Mouse (Mus musculus) embryonic facial prominence, embryonic 15.5 days (tissue): ENCODE results near the gene Tmem127. TPM values are rescaled to one million over a fixed set of nuclear protein-coding genes. Genes with fewer than 3 reads are reported as not detected.
A peak's percentile ranks its signal among the peaks of the same experiment; 100 is the strongest.

Experiments
- ATAC-seq: fragments of 200-750 bp; cut with Nextera tagmentation; 2 replicates; pipeline ENCODE4 v1.8.0; 2017; ENCODE audit warnings: low read depth, moderate TSS enrichment; ENCODE audit not compliant: insufficient number of reproducible peaks, low FRiP score, low TSS enrichment
- H3K27ac ChIP-seq: fragments of 300-500 bp; sonication (generic); replicated peaks from 2 replicates; pipeline ENCODE4 v1.5.1; 2015; ENCODE audit warnings: mild to moderate bottlenecking, inconsistent platforms
- H3K27me3 ChIP-seq: fragments of 300-500 bp; sonication (generic); 2 replicates; pipeline ENCODE4 v1.6.1; 2015; ENCODE audit warnings: inconsistent platforms
- H3K36me3 ChIP-seq: fragments of 300-500 bp; sonication (generic); 2 replicates; pipeline ENCODE4 v1.6.1; 2015; ENCODE audit warnings: mild to moderate bottlenecking, inconsistent platforms
- H3K4me1 ChIP-seq: fragments of 300-500 bp; sonication (generic); 2 replicates; pipeline ENCODE4 v1.6.1; 2015; ENCODE audit warnings: inconsistent platforms
- H3K4me2 ChIP-seq: fragments of 300-500 bp; sonication (generic); replicated peaks from 2 replicates; pipeline ENCODE4 v1.6.1; 2015; ENCODE audit warnings: mild to moderate bottlenecking, inconsistent platforms
- H3K4me3 ChIP-seq: fragments of 300-500 bp; sonication (generic); replicated peaks from 2 replicates; pipeline ENCODE4 v1.5.1; 2015; ENCODE audit warnings: mild to moderate bottlenecking, inconsistent platforms
- H3K9ac ChIP-seq: fragments of 300-500 bp; sonication (generic); 2 replicates; pipeline ENCODE4 v1.6.1; 2015; ENCODE audit warnings: inconsistent platforms
- H3K9me3 ChIP-seq: fragments of 300-500 bp; sonication (generic); replicated peaks from 2 replicates; pipeline ENCODE4 v1.6.1; 2016; ENCODE audit warnings: inconsistent platforms
- WGBS: fragments of 180-500 bp; shearing (Covaris S2); methylation state at CpG from one replicate; pipeline ENCODE4 v1.1.7; 2015; 5-methylcytosine and 5-hydroxymethylcytosine counted together
- polyA plus RNA-seq: library from polyadenylated mRNA; unstranded; fragments of >200 nt; fragmentation: Nextera tagmentation; extraction: Ambion mirVana; gene quantifications from 2 replicates; pipeline ENCODE4 v1.2.1, GENCODE M21; 2015

The Tmem127 gene
- polyA plus RNA-seq, 1 experiment from 2014 or later: 30.3 TPM

DNA sequence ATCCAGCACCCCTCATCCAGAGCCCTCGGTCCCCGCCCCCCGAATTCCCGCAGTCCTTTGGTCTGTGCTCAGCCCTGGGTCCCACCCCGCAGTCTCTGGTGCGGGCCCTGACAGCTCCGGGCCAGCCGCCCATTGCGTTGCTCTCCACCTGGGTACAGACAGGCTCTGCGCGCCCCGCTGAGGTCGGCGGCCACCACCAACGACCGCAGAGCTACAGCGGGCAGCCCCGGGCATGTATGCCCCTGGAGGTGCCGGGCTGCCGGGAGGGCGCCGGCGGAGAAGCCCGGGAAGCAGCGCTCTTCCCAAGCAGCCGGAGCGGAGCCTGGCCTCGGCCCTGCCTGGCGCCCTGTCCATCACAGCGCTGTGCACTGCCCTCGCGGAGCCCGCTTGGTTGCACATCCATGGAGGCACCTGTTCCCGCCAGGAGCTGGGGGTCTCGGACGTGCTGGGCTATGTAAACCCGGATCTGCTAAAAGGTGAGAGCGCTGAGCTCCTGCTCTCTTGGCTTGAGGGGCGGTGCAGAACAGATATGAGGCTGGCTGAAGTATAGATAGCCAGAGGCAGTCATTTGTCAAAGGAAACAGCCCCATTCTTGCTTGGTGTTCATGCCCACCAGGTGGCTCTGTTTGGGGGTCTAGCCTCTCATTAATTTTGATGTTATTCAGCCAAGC is 761 bp downstream of the Tmem127 start:
- peak overlapping the region; percentile 73 for H3K9ac ChIP-seq
- H3K36me3 ChIP-seq: peaks cover 31% of the 10 kb centered on the region
- peaks cover 22% of the 10 kb centered on the region for H3K4me1 ChIP-seq
- peak overlapping the region; percentile 74; the same call in 1 of the 2 replicates for H3K27ac ChIP-seq
- under 1% methylated on average over 39 of the region's 39 CpGs for WGBS
- H3K4me2 ChIP-seq: peak overlapping the region; percentile 96
- H3K4me3 ChIP-seq: peak overlapping the region; percentile 97
- peak; percentile 49 for ATAC-seq
- H3K9me3 ChIP-seq: no peaks in the 10 kb centered on the region
- no peaks in the 10 kb centered on the region for H3K27me3 ChIP-seq

DNA sequence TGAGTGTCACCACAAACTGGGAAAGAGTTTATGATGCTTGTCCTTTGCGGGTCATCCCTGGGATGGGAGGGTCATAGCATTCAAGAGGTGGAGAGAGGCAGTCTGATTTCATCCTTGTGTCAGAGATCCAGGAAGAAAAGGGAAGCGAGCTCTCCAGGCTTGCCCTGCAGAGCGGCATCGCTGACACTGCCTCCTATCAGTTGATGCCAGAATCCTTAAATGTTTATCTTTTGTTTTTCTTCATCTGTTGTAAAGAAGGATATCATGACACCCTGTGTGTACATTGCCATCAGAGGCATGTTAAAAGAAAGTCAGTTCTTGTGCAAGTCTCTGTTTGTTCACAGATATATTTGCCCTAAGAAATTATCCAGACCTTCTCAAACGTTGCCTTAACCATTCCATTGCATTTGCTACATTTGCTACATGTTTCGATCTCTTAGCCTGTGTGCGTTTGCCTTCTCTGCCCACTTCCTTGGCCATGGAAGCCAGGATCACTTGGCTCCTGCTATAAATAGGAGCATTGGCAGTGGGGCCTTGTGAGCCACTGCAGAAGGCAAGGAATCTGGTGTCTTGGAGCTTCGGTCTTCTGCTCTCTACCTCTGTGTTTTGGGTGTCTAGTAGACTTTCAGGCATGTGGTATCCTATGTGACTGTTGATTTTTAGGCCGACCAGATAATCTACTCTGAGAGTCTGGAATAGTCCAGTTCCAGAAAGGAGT is 2.7 kb downstream of the Tmem127 start:
- H3K4me1 ChIP-seq: peaks cover 22% of the 10 kb centered on the region
- H3K27me3 ChIP-seq: no peaks in the 10 kb centered on the region
- 88% methylated on average over 9 of the region's 9 CpGs for WGBS
- no peak overlapping the region for H3K9ac ChIP-seq
- no peaks in the 10 kb centered on the region for H3K9me3 ChIP-seq
- H3K36me3 ChIP-seq: peaks cover 15% of the 10 kb centered on the region
- no peak overlapping the region for H3K27ac ChIP-seq
- no peak for ATAC-seq
- H3K4me2 ChIP-seq: no peak overlapping the region
- H3K4me3 ChIP-seq: no peak overlapping the region

DNA sequence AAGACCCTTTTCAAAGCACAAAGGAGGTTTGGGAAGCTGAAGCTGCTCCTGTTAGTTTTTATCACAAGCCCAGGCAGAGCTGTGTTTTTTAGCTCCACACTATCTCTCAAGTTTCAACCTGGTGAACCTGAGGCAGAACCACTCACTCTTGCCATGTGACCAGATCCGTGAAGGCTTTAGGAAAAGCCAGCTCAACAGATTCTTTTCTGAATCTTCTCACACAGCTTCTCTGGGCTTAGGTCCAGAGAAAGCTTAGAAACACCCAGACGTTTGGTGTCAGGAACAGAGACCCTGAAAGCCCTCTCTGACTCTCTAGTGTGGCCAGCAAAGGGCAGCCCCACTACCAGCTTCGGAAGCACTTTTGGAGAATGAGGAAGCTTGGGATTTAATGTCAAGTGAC is 3.7 kb downstream of the Tmem127 start:
- H3K4me2 ChIP-seq: no peak overlapping the region
- H3K4me1 ChIP-seq: peaks cover 19% of the 10 kb centered on the region
- no peaks in the 10 kb centered on the region for H3K27me3 ChIP-seq
- H3K27ac ChIP-seq: 0 out of 2 replicates have a peak overlapping the region, but pooled peaks have one; percentile 22
- no peak overlapping the region for H3K9ac ChIP-seq
- H3K36me3 ChIP-seq: peaks cover 12% of the 10 kb centered on the region; the same call in 1 of the 2 replicates
- no peak for ATAC-seq
- H3K9me3 ChIP-seq: no peaks in the 10 kb centered on the region
- WGBS: 65% methylated on average over 3 of the region's 3 CpGs
- H3K4me3 ChIP-seq: no peak overlapping the region

DNA sequence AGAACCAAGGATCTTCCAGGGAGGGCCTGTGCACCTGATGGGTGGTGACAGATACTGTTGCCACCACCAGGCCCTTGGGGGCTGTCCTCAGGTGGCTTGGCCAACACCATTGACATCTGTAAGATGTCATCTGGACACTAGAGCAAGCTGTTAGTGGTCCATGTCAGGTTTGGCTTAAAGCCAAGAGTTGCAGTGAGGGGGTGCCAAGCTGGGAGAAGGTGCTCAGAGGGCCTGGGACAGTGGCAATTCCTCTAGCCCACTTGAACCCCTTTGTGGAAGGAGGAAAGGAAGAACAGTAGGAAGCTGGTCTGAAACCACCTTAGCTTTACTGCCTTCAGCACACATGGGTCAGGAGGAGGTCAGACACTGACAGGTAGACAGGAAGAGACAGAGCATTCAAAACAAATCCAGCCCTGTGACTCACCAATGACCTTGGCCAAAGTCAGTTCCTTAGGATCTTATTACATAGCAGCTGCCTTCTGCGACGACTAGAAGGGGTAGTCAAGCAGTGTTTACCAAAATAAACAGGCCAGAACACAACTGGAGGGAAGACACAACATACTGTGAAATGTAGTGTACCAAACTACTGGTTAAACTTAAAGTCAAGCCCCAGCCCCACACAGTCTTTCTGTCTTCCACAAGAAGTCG is 4.3 kb downstream of the Tmem127 start:
- 68% methylated on average over 3 of the region's 3 CpGs for WGBS
- ATAC-seq: no peak
- Histone ChIP-seq H3K27me3 (no peaks in the 10 kb centered on the region), H3K27ac (0 out of 2 replicates have a peak overlapping the region, but pooled peaks have one; percentile 22), H3K4me1 (peaks cover 14% of the 10 kb centered on the region), H3K36me3 (peaks cover 17% of the 10 kb centered on the region), H3K9ac (no peak overlapping the region), H3K9me3 (no peaks in the 10 kb centered on the region), H3K4me2 (no peak overlapping the region), H3K4me3 (no peak overlapping the region)

DNA sequence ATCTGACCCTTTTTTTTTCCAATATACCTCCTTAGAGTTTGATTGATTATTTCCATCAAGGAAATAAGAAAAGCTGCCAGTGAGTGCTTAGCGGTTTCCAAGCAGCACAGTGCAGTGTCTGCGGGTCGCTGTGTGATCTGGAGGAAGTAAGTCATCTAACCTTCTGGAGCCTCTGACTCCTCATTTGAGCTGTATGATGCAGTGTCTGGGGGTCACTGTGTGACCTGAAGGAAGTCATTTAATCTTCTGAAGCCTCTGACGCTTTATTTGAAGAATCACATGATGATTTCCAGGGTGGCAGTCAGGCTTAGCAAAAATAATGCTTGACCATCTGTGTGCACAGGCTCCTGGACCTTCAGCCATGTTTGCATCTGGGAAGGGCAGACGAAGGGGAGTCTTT is 5.1 kb downstream of the Tmem127 start:
- no peak overlapping the region for H3K4me3 ChIP-seq
- H3K9me3 ChIP-seq: no peaks in the 10 kb centered on the region
- H3K4me2 ChIP-seq: no peak overlapping the region
- H3K36me3 ChIP-seq: peaks cover 25% of the 10 kb centered on the region
- H3K27me3 ChIP-seq: no peaks in the 10 kb centered on the region
- no peak for ATAC-seq
- WGBS: 80% methylated on average over 5 of the region's 5 CpGs
- no peak overlapping the region for H3K9ac ChIP-seq
- H3K27ac ChIP-seq: no peak overlapping the region
- H3K4me1 ChIP-seq: peaks cover 12% of the 10 kb centered on the region

DNA sequence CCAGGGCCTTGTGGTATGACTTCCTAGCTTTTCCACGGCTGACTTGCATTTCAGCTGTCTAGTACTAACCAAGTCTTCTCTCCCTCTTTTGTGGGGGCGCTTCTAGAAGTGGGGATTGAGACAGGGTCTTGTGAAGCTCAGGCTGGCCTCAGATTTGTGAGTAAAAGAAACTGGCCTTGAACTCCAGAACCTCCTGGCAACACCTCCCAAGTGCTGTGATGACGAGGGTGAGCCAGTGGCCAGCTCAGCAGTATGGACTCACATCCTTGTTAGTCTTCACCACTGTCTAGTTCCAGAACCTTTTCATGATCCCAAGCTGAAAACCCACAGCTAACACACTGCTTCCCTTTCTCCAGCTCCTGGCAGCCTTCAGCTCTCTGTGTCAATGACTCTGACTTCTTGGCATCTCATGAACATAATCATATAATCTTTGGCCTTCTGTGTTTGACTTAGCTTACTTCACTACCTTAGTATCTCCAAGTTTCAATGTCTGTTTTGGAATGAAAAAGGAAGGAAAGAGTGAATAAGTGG is 7.0 kb downstream of the Tmem127 start:
- WGBS: 87% methylated on average over 3 of the region's 3 CpGs
- H3K27ac ChIP-seq: no peak overlapping the region
- H3K27me3 ChIP-seq: no peaks in the 10 kb centered on the region
- H3K4me3 ChIP-seq: no peak overlapping the region
- peaks cover under 1% of the 10 kb centered on the region; the same call in 1 of the 2 replicates for H3K4me1 ChIP-seq
- no peak for ATAC-seq
- peaks cover 44% of the 10 kb centered on the region for H3K36me3 ChIP-seq
- H3K9me3 ChIP-seq: no peaks in the 10 kb centered on the region
- H3K4me2 ChIP-seq: no peak overlapping the region
- no peak overlapping the region for H3K9ac ChIP-seq

DNA sequence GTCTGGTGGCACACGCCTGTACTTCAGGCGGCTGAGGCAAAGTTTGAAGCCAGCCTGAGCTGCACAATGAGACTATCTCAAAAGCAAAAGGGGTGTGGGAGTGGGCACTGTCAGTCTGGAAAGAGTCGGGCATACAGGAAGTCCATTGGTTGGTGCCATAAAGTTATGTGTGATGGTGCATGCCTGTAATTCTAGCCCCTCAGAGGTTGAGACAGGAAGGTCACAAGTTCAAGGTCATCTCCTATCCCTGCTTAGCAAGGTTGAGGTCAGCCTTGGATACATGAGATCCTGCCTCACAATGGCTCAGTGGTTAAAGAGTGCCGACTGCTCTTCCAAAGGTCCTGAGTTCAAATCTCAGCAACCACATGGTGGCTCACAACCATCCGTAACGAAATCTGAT is 7.6 kb downstream of the Tmem127 start:
- 78% methylated on average over 6 of the region's 6 CpGs for WGBS
- H3K4me3 ChIP-seq: no peak overlapping the region

DNA sequence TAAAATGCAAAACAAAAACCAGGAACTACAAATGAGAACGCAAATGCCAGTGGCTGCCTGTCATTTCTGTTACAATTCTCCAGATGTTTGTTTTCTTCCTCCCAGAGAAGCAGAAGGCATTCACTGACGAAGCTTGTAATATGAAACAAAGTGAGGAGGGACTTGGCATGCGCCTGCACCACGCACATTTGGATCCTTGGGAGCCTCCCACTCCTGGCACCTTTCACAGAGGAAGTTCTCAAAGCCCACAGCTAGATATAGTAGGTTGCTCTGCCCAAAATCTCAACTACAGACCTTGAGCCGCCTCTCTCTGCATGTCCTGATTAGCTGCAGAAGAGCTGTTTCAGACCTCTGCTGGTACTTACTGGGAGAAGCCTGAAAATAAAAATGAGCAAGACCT is 11.6 kb downstream of the Tmem127 start:
- Histone ChIP-seq H3K4me3 (no peak overlapping the region), H3K9ac (no peak overlapping the region), H3K4me2 (no peak overlapping the region), H3K4me1 (no peaks in the 10 kb centered on the region), H3K27ac (no peak overlapping the region), H3K27me3 (no peaks in the 10 kb centered on the region), H3K36me3 (peaks cover 42% of the 10 kb centered on the region), H3K9me3 (no peaks in the 10 kb centered on the region)
- 66% methylated on average over 5 of the region's 5 CpGs for WGBS
- no peak for ATAC-seq

More for the DNA sequence above, 7.6 kb downstream of the Tmem127 start:
- Histone ChIP-seq H3K4me1 (no peaks in the 10 kb centered on the region), H3K36me3 (peaks cover 43% of the 10 kb centered on the region), H3K27me3 (no peaks in the 10 kb centered on the region), H3K4me2 (no peak overlapping the region), H3K9ac (no peak overlapping the region), H3K27ac (no peak overlapping the region), H3K9me3 (no peaks in the 10 kb centered on the region)
- no peak for ATAC-seq

DNA sequence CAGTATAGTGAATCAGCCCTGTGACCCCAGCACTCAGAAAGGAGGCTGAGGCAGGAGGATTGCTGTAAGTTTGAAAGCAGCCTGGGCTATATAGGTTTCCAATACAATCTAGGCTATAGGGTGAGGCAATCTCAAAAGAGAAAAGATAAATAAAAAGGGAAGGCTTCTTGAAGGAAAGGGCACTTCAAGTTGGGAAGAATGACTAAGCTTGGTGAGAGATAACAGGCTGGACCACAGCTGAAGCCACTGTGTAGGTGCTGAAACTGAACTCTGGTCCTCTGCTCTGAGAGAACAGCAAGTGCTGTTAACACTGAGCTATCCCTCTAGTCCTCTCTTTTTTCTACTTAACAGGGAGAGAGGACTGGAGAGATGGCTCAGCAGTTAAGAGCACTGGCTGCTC is 14.8 kb downstream of the Tmem127 start:
- Histone ChIP-seq H3K27me3 (no peaks in the 10 kb centered on the region), H3K9ac (no peak overlapping the region), H3K9me3 (no peaks in the 10 kb centered on the region), H3K4me2 (no peak overlapping the region), H3K4me3 (no peak overlapping the region), H3K36me3 (peaks cover 24% of the 10 kb centered on the region), H3K27ac (no peak overlapping the region), H3K4me1 (no peaks in the 10 kb centered on the region)
- no peak for ATAC-seq

DNA sequence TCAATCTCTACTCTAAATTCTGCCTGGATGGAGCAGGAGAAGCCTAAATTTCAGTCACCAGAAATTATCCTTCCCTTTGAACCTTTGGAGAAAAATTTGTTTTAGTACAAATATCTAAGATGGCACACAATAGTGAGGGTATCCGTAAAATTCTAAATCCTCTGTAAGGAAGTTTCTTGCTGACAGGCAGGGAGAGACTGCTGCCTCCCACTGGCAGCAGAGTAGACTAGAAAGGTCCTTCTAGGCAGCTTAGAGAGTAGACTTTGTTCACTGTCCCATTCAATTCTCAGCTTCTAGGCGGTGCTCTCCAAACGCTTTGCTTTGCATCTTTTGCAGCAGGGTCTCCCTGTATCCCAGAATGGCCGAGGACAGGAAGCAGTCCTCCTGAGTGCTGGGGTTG is 20.1 kb downstream of the Tmem127 start:
- Histone ChIP-seq H3K4me3 (no peak overlapping the region), H3K4me1 (peaks cover 4% of the 10 kb centered on the region; the same call in 1 of the 2 replicates), H3K9ac (no peak overlapping the region), H3K9me3 (no peaks in the 10 kb centered on the region), H3K4me2 (no peak overlapping the region), H3K36me3 (no peaks in the 10 kb centered on the region), H3K27me3 (no peaks in the 10 kb centered on the region), H3K27ac (no peak overlapping the region)
- WGBS: 43% methylated on average over 4 of the region's 4 CpGs
- no peak for ATAC-seq
